Mouse (Mus musculus) stomach, postnatal 0 days (tissue): ENCODE results near the gene Nkx2-4. TPM values are rescaled to one million over a fixed set of nuclear protein-coding genes. Genes with fewer than 3 reads are reported as not detected.

Experiments
- ATAC-seq: fragments of 200-750 bp; cut with Nextera tagmentation; 2 replicates; pipeline ENCODE4 v1.8.0; 2017; ENCODE audit not compliant: low FRiP score, low TSS enrichment
- DNase-seq: peaks from one replicate; pipeline ENCODE4 v3.0.0-alpha.2; 2016; ENCODE audit warnings: low spot score
- H3K27ac ChIP-seq: fragments of 300-500 bp; sonication (generic); replicated peaks from 2 replicates; pipeline ENCODE4 v1.5.1; 2014; ENCODE audit warnings: mild to moderate bottlenecking, control low read depth
- H3K27me3 ChIP-seq: fragments of 300-500 bp; sonication (generic); 2 replicates; pipeline ENCODE4 v1.6.1; 2014; ENCODE audit warnings: low read length; ENCODE audit not compliant: control insufficient read depth, insufficient read depth
- H3K36me3 ChIP-seq: fragments of 300-500 bp; sonication (generic); 2 replicates; pipeline ENCODE4 v1.6.1; 2014; ENCODE audit warnings: low read length, mixed read lengths; ENCODE audit not compliant: control insufficient read depth, insufficient read depth
- H3K4me1 ChIP-seq: fragments of 300-500 bp; sonication (generic); replicated peaks from 2 replicates; pipeline ENCODE4 v1.6.1; 2014; ENCODE audit warnings: antibody characterized with exemption; ENCODE audit not compliant: control insufficient read depth, insufficient read depth
- H3K4me2 ChIP-seq: fragments of 300-500 bp; sonication (generic); replicated peaks from 2 replicates; pipeline ENCODE4 v1.6.1; 2014; ENCODE audit warnings: low read depth, mild to moderate bottlenecking, control low read depth, moderate library complexity
- H3K4me3 ChIP-seq: fragments of 300-500 bp; sonication (generic); 2 replicates; pipeline ENCODE4 v1.5.1; 2014; ENCODE audit warnings: low read depth, low read length, control low read depth
- H3K9ac ChIP-seq: fragments of 300-500 bp; sonication (generic); 2 replicates; pipeline ENCODE4 v1.6.1; 2014; ENCODE audit warnings: mild to moderate bottlenecking, low read length, control low read depth, mixed read lengths
- H3K9me3 ChIP-seq: fragments of 300-500 bp; sonication (generic); 2 replicates; pipeline ENCODE4 v1.6.1; 2016; ENCODE audit warnings: low read length; ENCODE audit not compliant: control insufficient read depth
- CTCF ChIP-seq: IDR thresholded peaks from 2 replicates; pipeline ENCODE4 v1.5.1; 2016; ENCODE audit warnings: antibody characterized with exemption, low read depth, mild to moderate bottlenecking, moderate library complexity
- EP300 ChIP-seq: optimal IDR thresholded peaks from 2 replicates; pipeline ENCODE3; 2016; ENCODE audit warnings: antibody characterized with exemption
- WGBS: fragments of 180-500 bp; shearing (Covaris S2); extraction: QIAGEN DNeasy Blood & Tissue Kit; methylation state at CpG from one replicate; pipeline ENCODE4 v1.1.7; 2014; 5-methylcytosine and 5-hydroxymethylcytosine counted together
- polyA plus RNA-seq: library from polyadenylated mRNA; unstranded; fragments of >200 nt; fragmentation: Nextera tagmentation; extraction: Ambion mirVana; gene quantifications from 2 replicates; pipeline ENCODE4 v1.2.1, GENCODE M21; 2015

Gene Nkx2-4
- not detected in 2 replicates for polyA plus RNA-seq

GRCm38 (mm10) chr2:147085072-147085870, at the start of gene Nkx2-4:
TSS of gene Nkx2-4 (minus strand) at chr2:147085445.
- H3K4me3 ChIP-seq = peak within 1 kb of the TSS; percentile 41
- under 1% methylated on average over 62 of the region's 82 CpGs for WGBS
- H3K4me2 ChIP-seq = peak within 1 kb of the TSS; percentile 57
- no peaks in the 10 kb centered on the region for H3K9me3 ChIP-seq
- peaks cover 11% of the 10 kb centered on the region for H3K27me3 ChIP-seq
- no peak within 1 kb of the TSS for H3K9ac ChIP-seq
- H3K36me3 ChIP-seq = no peaks in the 10 kb centered on the region
- 0 out of 2 replicates have a peak, but pooled peaks have one; percentile 38 for ATAC-seq
- no peaks in the 10 kb centered on the region for H3K4me1 ChIP-seq
- DNase-seq = peak; percentile 24
- TF ChIP-seq CTCF (no peak), EP300 (no peak)
- no peak within 1 kb of the TSS for H3K27ac ChIP-seq

GRCm38 (mm10) chr2:147127366-147127765, 42.1 kb upstream of the Nkx2-4 start:
- H3K4me1 ChIP-seq = no peaks in the 10 kb centered on the region
- no peak overlapping the region for H3K4me3 ChIP-seq
- no peak overlapping the region for H3K9ac ChIP-seq
- H3K4me2 ChIP-seq = no peak overlapping the region
- no peaks in the 10 kb centered on the region for H3K27me3 ChIP-seq
- 75% methylated on average over 6 of the region's 6 CpGs for WGBS
- H3K36me3 ChIP-seq = no peaks in the 10 kb centered on the region
- ATAC-seq (no peak), DNase-seq (no peak)
- H3K27ac ChIP-seq = no peak overlapping the region
- TF ChIP-seq EP300 (no peak), CTCF (no peak)
- no peaks in the 10 kb centered on the region for H3K9me3 ChIP-seq

GRCm38 (mm10) chr2:147119736-147120135, 34.5 kb upstream of the Nkx2-4 start:
- TF ChIP-seq CTCF (no peak), EP300 (no peak)
- Histone ChIP-seq H3K27ac (no peak overlapping the region), H3K27me3 (no peaks in the 10 kb centered on the region), H3K36me3 (no peaks in the 10 kb centered on the region), H3K9me3 (no peaks in the 10 kb centered on the region), H3K4me1 (no peaks in the 10 kb centered on the region), H3K4me2 (no peak overlapping the region), H3K4me3 (no peak overlapping the region), H3K9ac (no peak overlapping the region)
- no peak for DNase-seq
- 83% methylated on average over 1 of the region's 1 CpGs for WGBS
- ATAC-seq = no peak

GRCm38 (mm10) chr2:147086441-147086840, 1.2 kb upstream of the Nkx2-4 start:
- H3K9me3 ChIP-seq = no peaks in the 10 kb centered on the region
- H3K27me3 ChIP-seq = peaks cover 11% of the 10 kb centered on the region
- DNase-seq = no peak
- TF ChIP-seq EP300 (no peak), CTCF (no peak)
- no peak overlapping the region for H3K4me2 ChIP-seq
- no peak overlapping the region for H3K27ac ChIP-seq
- no peak overlapping the region for H3K4me3 ChIP-seq
- no peaks in the 10 kb centered on the region for H3K36me3 ChIP-seq
- H3K9ac ChIP-seq = no peak overlapping the region
- 21% methylated on average over 5 of the region's 5 CpGs for WGBS
- no peaks in the 10 kb centered on the region for H3K4me1 ChIP-seq
- no peak for ATAC-seq

GRCm38 (mm10) chr2:147085937-147086336, 692 bp upstream of the Nkx2-4 start:
- H3K4me3 ChIP-seq = no peak overlapping the region
- no peak for TF ChIP-seq EP300
- TF ChIP-seq CTCF = no peak
- no peaks in the 10 kb centered on the region for H3K4me1 ChIP-seq
- peaks cover 11% of the 10 kb centered on the region for H3K27me3 ChIP-seq
- H3K9me3 ChIP-seq = no peaks in the 10 kb centered on the region
- no peak for ATAC-seq
- DNase-seq = no peak
- 9% methylated on average over 6 of the region's 6 CpGs for WGBS
- no peak overlapping the region for H3K4me2 ChIP-seq
- no peak overlapping the region for H3K27ac ChIP-seq
- H3K9ac ChIP-seq = no peak overlapping the region
- H3K36me3 ChIP-seq = no peaks in the 10 kb centered on the region

- ATAC-seq = 0 out of 2 replicates have a peak, but pooled peaks have one; percentile 38
- H3K27me3 ChIP-seq = peaks cover 9% of the 10 kb centered on the region
Measured at GRCm38 (mm10) chr2:147084366-147085071, 726 bp downstream of the Nkx2-4 start.

More at GRCm38 (mm10) chr2:147084366-147085071, 726 bp downstream of the Nkx2-4 start:
- H3K27ac ChIP-seq = no peak overlapping the region
- H3K9ac ChIP-seq = no peak overlapping the region
- no peaks in the 10 kb centered on the region for H3K36me3 ChIP-seq
- no peaks in the 10 kb centered on the region for H3K4me1 ChIP-seq
- peak overlapping the region; percentile 41 for H3K4me3 ChIP-seq
- H3K4me2 ChIP-seq = peak overlapping the region; percentile 57
- TF ChIP-seq CTCF (no peak), EP300 (no peak)
- no peaks in the 10 kb centered on the region for H3K9me3 ChIP-seq
- peak; percentile 26 for DNase-seq
- WGBS = 1% methylated on average over 104 of the region's 106 CpGs
